Mouse (Mus musculus) ES-Bruce4 (cell line): Measurements from ENCODE around the gene Atp6v0d1. TPM values are rescaled to one million over a fixed set of nuclear protein-coding genes. Genes with fewer than 3 reads are reported as not detected.

Experiments
- H3K27ac ChIP-seq: 2 replicates; pipeline ENCODE4 v1.5.1; 2012; ENCODE audit warnings: low read length, inconsistent platforms; ENCODE audit not compliant: insufficient read depth
- H3K27me3 ChIP-seq: 2 replicates; pipeline ENCODE4 v1.6.1; 2012; ENCODE audit warnings: mild to moderate bottlenecking, low read length, inconsistent platforms; ENCODE audit not compliant: control insufficient read depth, poor library complexity, insufficient read depth, severe bottlenecking
- H3K36me3 ChIP-seq: 2 replicates; pipeline ENCODE4 v1.6.1; 2012; ENCODE audit warnings: inconsistent platforms, mild to moderate bottlenecking, low read length, moderate library complexity; ENCODE audit not compliant: control insufficient read depth, poor library complexity, insufficient read depth, severe bottlenecking
- H3K4me1 ChIP-seq: one replicate; pipeline ENCODE4 v1.8.1; 2011; ENCODE audit warnings: low read length; ENCODE audit not compliant: control insufficient read depth, insufficient read depth
- H3K4me3 ChIP-seq: 2 replicates; pipeline ENCODE4 v1.5.1; 2011; ENCODE audit warnings: low read depth, mild to moderate bottlenecking, low read length
- H3K9ac ChIP-seq: 2 replicates; pipeline ENCODE4 v1.6.1; 2012; ENCODE audit warnings: low read depth, mild to moderate bottlenecking, inconsistent platforms; ENCODE audit not compliant: poor library complexity, severe bottlenecking
- H3K9me3 ChIP-seq: replicated peaks from 2 replicates; pipeline ENCODE4 v1.6.1; 2012; ENCODE audit warnings: mild to moderate bottlenecking, low read length, inconsistent platforms; ENCODE audit not compliant: control insufficient read depth, poor library complexity, insufficient read depth, severe bottlenecking
- CTCF ChIP-seq: IDR thresholded peaks from one replicate; pipeline ENCODE4 v1.8.1; 2011; ENCODE audit warnings: low read depth, low read length
- EP300 ChIP-seq: IDR thresholded peaks from 2 replicates; pipeline ENCODE4 v1.6.1; 2011; ENCODE audit warnings: low read depth, low read length; ENCODE audit not compliant: insufficient read depth
- POLR2A ChIP-seq: IDR thresholded peaks from one replicate; pipeline ENCODE4 v1.8.1; 2011; ENCODE audit warnings: low read length; ENCODE audit not compliant: insufficient read depth
- polyA plus RNA-seq: library from polyadenylated mRNA; stranded (reverse); fragments of >200 nt; gene quantifications from 2 replicates; pipeline ENCODE4 v1.2.4, GENCODE M21; 2011; ENCODE audit warnings: low read depth; ENCODE audit not compliant: missing spikeins, insufficient read depth, insufficient read length

The Atp6v0d1 gene
- polyA plus RNA-seq, 1 experiment: 78.4 TPM

GRCm38 (mm10) chr8:105484030-105484368, 81.8 kb downstream of the Atp6v0d1 start:
- Histone ChIP-seq H3K27me3 (no peaks in the 10 kb centered on the region), H3K9me3 (no peaks in the 10 kb centered on the region), H3K4me3 (no peak overlapping the region), H3K36me3 (no peaks in the 10 kb centered on the region), H3K4me1 (no peaks in the 10 kb centered on the region), H3K27ac (no peak overlapping the region), H3K9ac (no peak overlapping the region)
- TF ChIP-seq POLR2A (no peak), EP300 (no peak), CTCF (no peak)

DNA sequence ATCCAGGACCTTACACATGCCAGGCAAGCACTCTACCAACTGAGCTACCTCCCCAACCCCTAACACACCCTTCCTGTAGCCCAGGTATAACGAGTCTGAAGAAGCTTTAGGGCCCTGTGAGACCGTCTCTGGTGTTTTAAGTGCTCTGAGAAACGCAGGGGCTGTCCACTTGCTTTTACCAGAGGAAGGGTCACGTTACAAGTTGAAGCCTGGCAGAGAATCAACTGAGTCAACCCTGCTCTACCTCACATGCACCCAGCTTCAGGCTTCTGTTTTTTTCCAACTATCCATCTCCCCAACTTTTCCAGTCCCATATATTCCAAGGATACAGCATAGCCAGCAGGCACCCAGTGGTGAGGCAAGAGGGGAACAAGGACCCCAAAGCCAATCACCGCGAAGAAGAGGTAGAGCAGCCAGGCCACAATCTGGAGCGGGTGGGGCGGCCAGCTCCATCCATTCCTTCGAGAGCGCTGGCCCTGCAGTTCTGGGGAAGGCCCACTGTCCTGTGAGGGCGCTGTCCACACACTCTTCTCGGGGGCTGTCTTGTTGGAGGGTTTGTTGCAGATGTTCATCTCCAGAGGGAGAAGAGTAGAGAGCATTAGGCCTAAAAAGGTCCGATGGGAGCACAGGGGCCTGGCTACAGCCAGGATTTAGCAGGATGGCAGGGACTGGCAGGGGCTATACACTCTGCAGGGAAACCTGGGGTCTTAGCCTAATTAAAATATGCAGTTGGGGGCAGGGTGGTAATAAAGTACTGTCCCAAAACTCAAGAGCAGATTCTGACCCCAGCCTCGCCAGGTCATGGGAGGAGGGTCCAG, 82.4 kb downstream of the Atp6v0d1 start:
- Histone ChIP-seq H3K27ac (no peak overlapping the region), H3K9ac (no peak overlapping the region), H3K4me1 (peaks cover 3% of the 10 kb centered on the region), H3K27me3 (no peaks in the 10 kb centered on the region), H3K4me3 (no peak overlapping the region), H3K9me3 (no peaks in the 10 kb centered on the region), H3K36me3 (no peaks in the 10 kb centered on the region)
- TF ChIP-seq POLR2A: no peak
- TF ChIP-seq EP300: no peak
- TF ChIP-seq CTCF: peak; percentile 65

GRCm38 (mm10) chr8:105482123-105482522, 83.7 kb downstream of the Atp6v0d1 start:
- H3K27ac ChIP-seq: no peak overlapping the region
- H3K27me3 ChIP-seq: no peaks in the 10 kb centered on the region
- no peak for TF ChIP-seq CTCF
- peaks cover 3% of the 10 kb centered on the region for H3K4me1 ChIP-seq
- no peaks in the 10 kb centered on the region for H3K36me3 ChIP-seq
- no peak overlapping the region for H3K4me3 ChIP-seq
- H3K9ac ChIP-seq: no peak overlapping the region
- no peaks in the 10 kb centered on the region for H3K9me3 ChIP-seq

- TF ChIP-seq CTCF (peak; percentile 77), EP300 (no peak), POLR2A (no peak)
- Histone ChIP-seq H3K4me3 (no peak overlapping the region), H3K27ac (no peak overlapping the region), H3K9ac (no peak overlapping the region), H3K27me3 (no peaks in the 10 kb centered on the region), H3K4me1 (peaks cover 3% of the 10 kb centered on the region), H3K36me3 (no peaks in the 10 kb centered on the region), H3K9me3 (no peaks in the 10 kb centered on the region)
These were observed 84.4 kb downstream of the Atp6v0d1 start for GRCm38 (mm10) chr8:105481453-105481852.

GRCm38 (mm10) chr8:105481013-105481412, 84.8 kb downstream of the Atp6v0d1 start:
- H3K9ac ChIP-seq: no peak overlapping the region
- no peak overlapping the region for H3K4me3 ChIP-seq
- H3K27me3 ChIP-seq: no peaks in the 10 kb centered on the region
- no peaks in the 10 kb centered on the region for H3K9me3 ChIP-seq
- H3K36me3 ChIP-seq: no peaks in the 10 kb centered on the region
- no peak for TF ChIP-seq POLR2A
- TF ChIP-seq EP300: 0 out of 2 replicates have a peak, but pooled peaks have one; percentile 49
- H3K4me1 ChIP-seq: peaks cover 3% of the 10 kb centered on the region
- no peak overlapping the region for H3K27ac ChIP-seq

GRCm38 (mm10) chr8:105477792-105478191, 88.1 kb downstream of the Atp6v0d1 start:
- Histone ChIP-seq H3K36me3 (no peaks in the 10 kb centered on the region), H3K27ac (no peak overlapping the region), H3K9me3 (no peaks in the 10 kb centered on the region), H3K27me3 (no peaks in the 10 kb centered on the region), H3K4me1 (peaks cover 3% of the 10 kb centered on the region), H3K9ac (no peak overlapping the region), H3K4me3 (no peak overlapping the region)
- TF ChIP-seq CTCF: no peak
- TF ChIP-seq POLR2A: no peak
- TF ChIP-seq EP300: no peak
